Mouse (Mus musculus) forebrain, postnatal 0 days (tissue): ENCODE results near the gene Zfp747. TPM values are rescaled to one million over a fixed set of nuclear protein-coding genes. Genes with fewer than 3 reads are reported as not detected.
A peak's percentile ranks its signal among the peaks of the same experiment; 100 is the strongest.
"Not testable (repeated sequence)": the region's sequence is repeated elsewhere in the genome, so short reads cannot be mapped to it uniquely, and the experiment has no call there.

Experiments used
- ATAC-seq: fragments of 200-750 bp; cut with Nextera tagmentation; 2 replicates; pipeline ENCODE4 v1.8.0; 2017; ENCODE audit warnings: mild to moderate bottlenecking, moderate library complexity
- DNase-seq: peaks from one replicate; pipeline ENCODE4 v3.0.0-alpha.2; 2015
- H3K27ac ChIP-seq: fragments of 300-500 bp; sonication (generic); 2 replicates; pipeline ENCODE4 v1.5.1; 2014; ENCODE audit warnings: low read depth, mild to moderate bottlenecking, antibody characterized with exemption, low read length, moderate library complexity, mixed read lengths
- H3K27me3 ChIP-seq: fragments of 300-500 bp; sonication (generic); 2 replicates; pipeline ENCODE4 v1.6.1; 2014; ENCODE audit warnings: mild to moderate bottlenecking, low read length, mixed read lengths; ENCODE audit not compliant: insufficient read depth
- H3K36me3 ChIP-seq: fragments of 300-500 bp; sonication (generic); 2 replicates; pipeline ENCODE4 v1.6.1; 2014; ENCODE audit warnings: mild to moderate bottlenecking, moderate library complexity; ENCODE audit not compliant: insufficient read depth
- H3K4me1 ChIP-seq: fragments of 300-500 bp; sonication (generic); 2 replicates; pipeline ENCODE4 v1.6.1; 2014; ENCODE audit warnings: antibody characterized with exemption; ENCODE audit not compliant: insufficient read depth
- H3K4me2 ChIP-seq: fragments of 300-500 bp; sonication (generic); 2 replicates; pipeline ENCODE4 v1.6.1; 2014; ENCODE audit warnings: low read depth, mild to moderate bottlenecking, moderate library complexity
- H3K4me3 ChIP-seq: fragments of 300-500 bp; sonication (generic); 2 replicates; pipeline ENCODE4 v1.5.1; 2014; ENCODE audit warnings: low read depth, low read length, mixed read lengths
- H3K9ac ChIP-seq: fragments of 300-500 bp; sonication (generic); 2 replicates; pipeline ENCODE4 v1.6.1; 2014; ENCODE audit warnings: mild to moderate bottlenecking
- H3K9me3 ChIP-seq: fragments of 300-500 bp; sonication (generic); 2 replicates; pipeline ENCODE4 v1.6.1; 2016; ENCODE audit warnings: low read length
- CTCF ChIP-seq: sonication (generic); IDR thresholded peaks from 2 replicates; pipeline ENCODE4 v1.5.1; 2016; ENCODE audit warnings: antibody characterized with exemption, control low read depth, low read depth
- WGBS: fragments of 180-500 bp; shearing (Covaris S2); extraction: QIAGEN DNeasy Blood & Tissue Kit; methylation state at CpG from one replicate; pipeline ENCODE4 v1.1.7; 2014; 5-methylcytosine and 5-hydroxymethylcytosine counted together
- polyA plus RNA-seq: library from polyadenylated mRNA; unstranded; fragments of >200 nt; fragmentation: Nextera tagmentation; extraction: Ambion mirVana; gene quantifications from 2 replicates; pipeline ENCODE4 v1.2.1, GENCODE M21; 2015
- total RNA-seq: library from RNA; depleted of rRNA; stranded (reverse); fragments of >200 nt; gene quantifications from 2 replicates; pipeline ENCODE4 v1.2.3, GENCODE M21; 2014

Zfp747 gene
- total and polyA plus RNA-seq, 2 experiments from 2014 or later, result 4.7 to 9.2 TPM

DNA sequence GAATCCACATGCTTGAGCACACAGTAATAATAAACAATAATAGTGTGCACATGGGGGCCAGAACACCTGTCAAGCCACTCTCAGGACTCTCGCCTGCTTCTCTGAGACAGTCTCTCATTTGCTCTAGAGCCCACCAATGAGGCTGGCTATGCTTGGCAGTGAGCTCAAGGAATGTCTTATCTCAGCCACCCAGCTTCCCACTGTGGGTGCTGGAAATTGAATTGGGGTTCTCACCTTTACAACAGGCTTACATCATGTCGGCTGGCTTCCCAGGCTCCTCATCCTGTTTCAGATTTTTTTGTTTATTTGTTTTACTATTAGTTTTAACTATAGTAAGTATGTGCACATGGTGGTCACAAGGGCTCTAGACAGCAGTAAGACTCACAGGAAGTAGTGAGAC lies 4.6 kb downstream of the Zfp747 start:
- no peaks in the 10 kb centered on the region for H3K9me3 ChIP-seq
- no peak for TF ChIP-seq CTCF
- no peaks in the 10 kb centered on the region for H3K4me1 ChIP-seq
- H3K9ac ChIP-seq, result no peak overlapping the region
- no peak for ATAC-seq
- no peak overlapping the region for H3K4me2 ChIP-seq
- H3K27me3 ChIP-seq, result no peaks in the 10 kb centered on the region
- WGBS, result 89% methylated on average over 2 of the region's 2 CpGs
- H3K4me3 ChIP-seq, result no peak overlapping the region
- H3K36me3 ChIP-seq, result peaks cover 4% of the 10 kb centered on the region; the same call in 1 of the 2 replicates
- DNase-seq, result no peak
- no peak overlapping the region for H3K27ac ChIP-seq

DNA sequence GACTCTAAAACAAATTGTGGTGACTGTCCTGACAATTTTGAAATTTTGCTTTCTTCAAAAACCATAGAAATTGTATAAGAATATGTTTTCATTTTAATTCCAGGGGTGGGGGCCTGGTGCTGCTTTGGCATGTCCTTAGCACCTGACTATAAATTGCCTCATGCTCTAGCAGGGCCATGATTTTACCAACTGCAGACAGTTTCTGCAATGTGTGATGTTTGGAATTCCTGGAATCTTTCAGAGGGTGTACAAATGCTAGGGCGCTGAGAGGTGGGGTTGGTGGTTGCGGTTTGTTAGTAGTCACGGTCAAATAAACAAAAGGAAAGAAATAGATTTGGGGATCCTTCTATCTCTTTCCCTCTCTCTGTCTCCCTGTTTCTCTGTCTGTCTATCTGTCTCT lies 9.6 kb downstream of the Zfp747 start:
- Histone ChIP-seq H3K9ac (no peak overlapping the region), H3K9me3 (no peaks in the 10 kb centered on the region), H3K27ac (no peak overlapping the region), H3K4me1 (peaks cover 2% of the 10 kb centered on the region; the same call in 1 of the 2 replicates), H3K4me3 (no peak overlapping the region), H3K36me3 (no peaks in the 10 kb centered on the region), H3K4me2 (no peak overlapping the region), H3K27me3 (no peaks in the 10 kb centered on the region)
- ATAC-seq (no peak), DNase-seq (no peak)
- no peak for TF ChIP-seq CTCF
- WGBS, result 83% methylated on average over 3 of the region's 3 CpGs

DNA sequence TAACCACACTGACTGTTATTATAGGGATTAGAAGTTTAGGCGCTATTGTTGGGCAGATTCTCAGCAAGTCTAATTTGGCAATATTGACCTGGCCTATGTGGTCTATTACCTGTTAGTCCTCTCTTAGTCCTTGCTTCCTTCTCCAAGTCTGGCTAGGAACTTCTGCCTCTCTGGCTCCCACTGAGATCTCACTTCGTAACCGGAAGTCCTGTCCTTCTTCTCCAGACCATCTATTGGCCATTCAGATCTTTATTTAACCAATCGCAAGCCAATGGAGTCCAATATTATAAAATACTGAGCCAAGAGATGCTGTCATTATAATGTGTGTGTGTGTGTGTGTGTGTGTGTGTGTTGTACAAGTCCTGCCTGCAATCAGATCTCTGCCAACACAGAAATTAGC lies 11.7 kb downstream of the Zfp747 start:
- DNase-seq, result peak; percentile 56
- peak overlapping the region; percentile 39 for H3K9ac ChIP-seq

DNA sequence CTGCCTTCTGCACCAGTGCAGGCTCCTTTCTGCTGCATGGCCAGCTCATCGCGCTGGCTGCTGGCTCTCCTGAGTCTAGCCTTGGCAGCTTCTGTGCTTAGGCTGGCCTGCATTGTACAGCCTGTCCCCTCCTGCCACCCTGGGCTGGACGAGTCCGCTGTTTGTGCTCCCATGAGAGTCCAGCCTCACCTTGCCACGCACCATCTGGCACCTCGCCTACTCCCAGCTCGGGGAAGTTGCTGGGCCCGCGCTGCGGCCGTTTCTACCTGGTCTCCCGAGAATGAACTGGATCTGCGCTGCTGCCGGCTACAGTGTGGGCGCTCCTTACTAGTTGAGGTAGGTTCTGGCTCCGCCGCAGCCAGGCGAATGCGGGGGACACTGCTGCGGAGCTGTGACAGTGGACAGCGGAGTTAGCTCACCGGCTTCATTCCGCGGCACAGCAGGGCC lies 12.4 kb downstream of the Zfp747 start:
- Histone ChIP-seq H3K4me2 (peak overlapping the region; percentile 69), H3K27me3 (no peaks in the 10 kb centered on the region), H3K27ac (no peak overlapping the region), H3K4me1 (peaks cover 2% of the 10 kb centered on the region; the same call in 1 of the 2 replicates), H3K9me3 (no peaks in the 10 kb centered on the region), H3K36me3 (no peaks in the 10 kb centered on the region), H3K4me3 (peak overlapping the region; percentile 33), H3K9ac (peak overlapping the region; percentile 39)
- 3% methylated on average over 24 of the region's 24 CpGs for WGBS
- DNase-seq (peak; percentile 27), ATAC-seq (peak; percentile 16; the same call in 1 of the 2 replicates)
- TF ChIP-seq CTCF, result no peak

More for the DNA sequence above, 11.7 kb downstream of the Zfp747 start:
- Histone ChIP-seq H3K9me3 (no peaks in the 10 kb centered on the region), H3K36me3 (no peaks in the 10 kb centered on the region), H3K4me3 (peak overlapping the region; percentile 33), H3K27ac (no peak overlapping the region), H3K4me2 (peak overlapping the region; percentile 69), H3K4me1 (peaks cover 2% of the 10 kb centered on the region; the same call in 1 of the 2 replicates), H3K27me3 (no peaks in the 10 kb centered on the region)
- WGBS, result 34% methylated on average over 4 of the region's 4 CpGs
- no peak for TF ChIP-seq CTCF
- ATAC-seq, result peak; percentile 36

DNA sequence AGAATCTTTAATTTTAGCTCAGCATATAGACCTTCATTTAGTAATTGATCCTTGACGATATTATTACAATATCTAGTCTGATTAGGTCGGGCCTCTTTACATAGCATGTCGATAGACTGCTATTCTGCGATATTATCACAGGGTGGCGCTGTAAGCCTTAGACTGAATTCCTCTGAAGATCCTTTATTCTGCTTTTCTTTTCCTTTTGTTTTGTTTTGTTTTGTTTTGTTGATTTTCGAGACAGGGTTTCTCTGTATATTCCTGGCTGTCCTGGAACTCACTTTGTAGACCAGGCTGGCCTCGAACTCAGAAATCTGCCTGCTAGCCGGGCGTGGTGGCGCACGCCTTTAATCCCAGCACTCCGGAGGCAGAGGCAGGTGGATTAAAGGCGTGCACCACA lies 13.4 kb downstream of the Zfp747 start:
- H3K4me1 ChIP-seq, H3K27me3 ChIP-seq, H3K36me3 ChIP-seq, H3K9ac ChIP-seq, H3K27ac ChIP-seq, ATAC-seq, H3K9me3 ChIP-seq: not testable (repeated sequence)
- H3K4me2 ChIP-seq, result peak overlapping the region; percentile 27; the same call in 1 of the 2 replicates
- H3K4me3 ChIP-seq, result peak overlapping the region; percentile 14; the same call in 1 of the 2 replicates
- TF ChIP-seq CTCF, result peak; percentile 83
- 10% methylated on average over 13 of the region's 13 CpGs for WGBS
- peak; percentile 69 for DNase-seq

DNA sequence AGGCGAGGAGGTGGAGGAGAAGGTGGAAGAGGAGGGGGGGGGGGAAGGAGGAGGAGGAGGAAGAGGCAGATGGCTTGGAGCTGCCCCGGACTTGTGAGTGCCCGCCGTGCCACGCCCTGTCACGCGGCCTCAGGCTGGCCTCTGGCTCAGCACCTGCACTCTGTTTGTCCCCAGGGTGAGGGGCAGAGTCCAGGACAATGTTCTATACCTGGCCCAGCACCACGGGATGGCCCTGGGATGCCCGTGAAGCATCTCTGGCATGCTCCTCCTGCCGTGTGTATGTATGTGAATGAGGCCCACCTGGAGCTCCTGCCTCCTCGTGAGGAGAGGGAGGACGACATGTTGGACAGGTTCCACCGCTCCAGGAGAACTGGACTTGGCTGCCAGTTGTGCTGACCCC lies 14.4 kb downstream of the Zfp747 start:
- Histone ChIP-seq H3K4me1 (peaks cover 2% of the 10 kb centered on the region; the same call in 1 of the 2 replicates), H3K36me3 (no peaks in the 10 kb centered on the region), H3K4me3 (no peak overlapping the region), H3K9ac (no peak overlapping the region), H3K27me3 (no peaks in the 10 kb centered on the region), H3K4me2 (no peak overlapping the region), H3K27ac (no peak overlapping the region), H3K9me3 (no peaks in the 10 kb centered on the region)
- DNase-seq (no peak), ATAC-seq (no peak)
- TF ChIP-seq CTCF, result no peak
- 57% methylated on average over 13 of the region's 13 CpGs for WGBS

DNA sequence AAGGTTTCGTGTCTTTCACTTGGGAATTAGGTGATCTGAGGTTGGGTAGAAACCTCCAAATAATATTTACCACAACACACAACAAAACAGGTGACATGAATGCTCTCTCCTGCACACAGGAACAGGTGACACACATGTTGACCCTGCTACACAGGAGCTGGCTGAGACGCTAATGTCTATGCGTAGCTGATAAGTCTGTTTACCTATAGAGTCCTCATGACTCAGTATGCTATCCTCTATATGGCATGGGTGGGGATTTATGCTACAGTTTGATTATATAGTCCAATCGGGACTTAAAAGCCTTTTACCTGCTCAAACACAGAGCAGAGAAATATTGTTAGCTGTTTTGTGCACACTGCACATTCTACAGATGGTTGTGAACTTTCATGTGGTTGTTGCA lies 15.6 kb downstream of the Zfp747 start:
- Histone ChIP-seq H3K4me2 (no peak overlapping the region), H3K4me1 (peaks cover 2% of the 10 kb centered on the region; the same call in 1 of the 2 replicates), H3K9me3 (no peaks in the 10 kb centered on the region), H3K36me3 (no peaks in the 10 kb centered on the region), H3K27ac (no peak overlapping the region), H3K4me3 (no peak overlapping the region), H3K27me3 (no peaks in the 10 kb centered on the region), H3K9ac (no peak overlapping the region)
- WGBS, result 85% methylated on average over 4 of the region's 4 CpGs
- no peak for TF ChIP-seq CTCF
- no peak for DNase-seq
- no peak for ATAC-seq
